Mouse (Mus musculus): ENCODE measurements around the gene Bcap29. TPM values are rescaled to one million over a fixed set of nuclear protein-coding genes. Genes with fewer than 3 reads are reported as not detected.

Bcap29 gene
- polyA plus RNA-seq, 1 experiment from 2014 or later, result 32.7 TPM

Other genes starting within 250 kb of the Bcap29 start
- gene Slc26a3, start 243.8 kb downstream of the Bcap29 start, polyA plus RNA-seq (2015; fragmentation: Nextera tagmentation; extraction: Ambion mirVana), result not detected in 2 replicates
- 15.1 and 16.5 TPM in 2 replicates for gene Cbll1, start 135.0 kb downstream of the Bcap29 start, polyA plus RNA-seq (2015; fragmentation: Nextera tagmentation; extraction: Ambion mirVana)
- not detected in 2 replicates for gene Slc26a4, start 74.7 kb downstream of the Bcap29 start, polyA plus RNA-seq (2015; fragmentation: Nextera tagmentation; extraction: Ambion mirVana)
- 14.7 and 15.8 TPM in 2 replicates for gene Dus4l, start 20.2 kb upstream of the Bcap29 start, polyA plus RNA-seq (2015; fragmentation: Nextera tagmentation; extraction: Ambion mirVana)
- 38.7 and 41.2 TPM in 2 replicates for gene Cog5, start 20.2 kb upstream of the Bcap29 start, polyA plus RNA-seq (2015; fragmentation: Nextera tagmentation; extraction: Ambion mirVana)
- 0.85 and 1.00 TPM in 2 replicates for gene Gpr22, start 79.3 kb upstream of the Bcap29 start, polyA plus RNA-seq (2015; fragmentation: Nextera tagmentation; extraction: Ambion mirVana)

Data from embryonic facial prominence, embryonic 13.5 days (tissue).